Mouse (Mus musculus) testis, postnatal 10 days (tissue): ENCODE measurements at regions not wholly inside any gene's neighbourhood (a gene's known extent, or its start where the extent isn't known, plus 50 kb on each side); places are given as distances from the start of the nearest gene placed in this dataset.

Experiments used
- DNase-seq: peaks from one replicate; pipeline ENCODE4 v3.0.0; 2021; ENCODE audit warnings: low spot score

DNA sequence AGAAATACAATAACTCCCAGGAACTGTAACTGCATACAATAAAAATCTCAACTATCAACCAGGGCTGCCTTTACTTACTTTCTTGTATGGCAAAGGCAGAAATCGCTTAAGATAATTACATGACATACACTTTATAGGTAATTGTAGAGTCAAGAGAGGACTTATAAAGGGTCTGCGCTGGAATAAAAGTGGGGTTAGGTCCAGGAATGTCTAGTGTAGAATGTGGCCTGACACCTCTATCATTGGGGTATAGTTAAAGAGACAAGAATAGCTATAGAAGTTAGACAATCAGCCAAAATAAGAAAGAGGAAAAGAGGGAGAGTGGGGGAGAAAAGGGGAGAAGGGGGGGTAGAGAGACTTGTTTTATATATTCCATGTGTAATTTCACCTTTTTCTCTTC, 144.8 kb upstream of the Gimd1 start:
- DNase-seq, result no peak

DNA sequence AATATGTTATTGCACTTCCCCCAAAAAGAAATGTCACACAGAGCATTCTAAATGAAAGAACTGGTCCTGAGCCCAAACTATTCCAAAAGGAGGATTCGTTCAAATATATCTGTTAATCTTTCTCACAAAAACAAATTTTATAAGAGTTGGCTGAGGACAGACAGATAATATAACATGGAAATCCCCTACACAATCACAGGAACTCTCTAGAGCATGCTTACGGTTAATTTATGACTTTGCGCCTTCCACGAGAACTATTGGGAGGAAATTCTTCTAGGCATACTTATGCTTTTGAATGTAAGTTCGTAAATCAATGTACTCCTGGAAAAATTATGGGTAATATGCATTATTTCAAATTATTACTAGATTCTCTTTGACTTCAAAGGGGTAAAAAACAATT, 144.1 kb upstream of the Gimd1 start:
- DNase-seq, result no peak

- peak; percentile 79 for DNase-seq
These were observed 123.5 kb upstream of the Gimd1 start for GRCm38 (mm10) chr3:132506095-132506494.

DNA sequence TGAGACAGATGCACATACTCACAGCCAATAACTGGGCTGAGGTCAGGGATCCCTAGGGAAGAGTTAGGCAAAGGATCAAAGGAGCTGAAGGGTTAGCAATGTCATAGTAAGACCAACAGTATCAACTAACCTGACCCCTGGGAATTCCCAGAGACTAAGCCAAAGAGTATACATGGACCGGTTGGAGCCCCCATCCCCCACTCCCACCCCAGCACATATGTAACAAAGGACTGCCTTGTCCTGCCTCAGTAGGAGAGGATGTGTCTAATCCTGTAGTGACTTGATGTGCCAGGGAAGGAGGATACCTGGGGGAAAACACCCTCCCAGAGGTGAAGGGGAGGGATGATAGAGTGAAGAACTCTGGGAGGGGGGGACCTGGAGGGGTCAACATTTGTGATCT, 119.4 kb upstream of the Gimd1 start:
- no peak for DNase-seq

DNA sequence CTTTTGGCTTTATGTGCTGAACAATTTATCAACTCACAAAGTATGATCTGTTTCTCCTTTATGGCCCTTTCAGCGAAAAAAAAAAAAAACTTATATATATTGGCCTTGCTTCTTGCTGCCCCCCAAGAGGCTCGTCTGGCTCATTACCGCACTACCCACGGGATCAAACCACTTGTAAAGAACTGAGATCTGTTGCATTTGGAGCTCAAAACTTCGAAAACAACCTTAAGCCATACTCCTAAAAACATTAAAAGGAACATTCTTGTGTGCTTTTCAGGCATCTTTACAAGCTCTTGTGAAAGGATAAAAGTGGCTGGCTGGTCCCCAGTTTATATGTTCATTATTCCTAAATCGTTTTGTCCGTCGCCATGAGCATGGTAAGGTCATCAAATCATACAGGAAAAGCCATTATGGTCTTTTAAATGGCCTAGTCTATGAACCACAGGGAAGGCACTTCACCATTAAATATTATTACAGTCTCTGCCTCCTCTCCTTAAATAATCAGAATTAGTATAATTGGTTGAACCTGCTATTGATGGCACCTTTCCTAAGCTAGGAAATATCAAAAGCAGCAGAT, 117.0 kb upstream of the Gimd1 start:
- DNase-seq, result no peak

DNA sequence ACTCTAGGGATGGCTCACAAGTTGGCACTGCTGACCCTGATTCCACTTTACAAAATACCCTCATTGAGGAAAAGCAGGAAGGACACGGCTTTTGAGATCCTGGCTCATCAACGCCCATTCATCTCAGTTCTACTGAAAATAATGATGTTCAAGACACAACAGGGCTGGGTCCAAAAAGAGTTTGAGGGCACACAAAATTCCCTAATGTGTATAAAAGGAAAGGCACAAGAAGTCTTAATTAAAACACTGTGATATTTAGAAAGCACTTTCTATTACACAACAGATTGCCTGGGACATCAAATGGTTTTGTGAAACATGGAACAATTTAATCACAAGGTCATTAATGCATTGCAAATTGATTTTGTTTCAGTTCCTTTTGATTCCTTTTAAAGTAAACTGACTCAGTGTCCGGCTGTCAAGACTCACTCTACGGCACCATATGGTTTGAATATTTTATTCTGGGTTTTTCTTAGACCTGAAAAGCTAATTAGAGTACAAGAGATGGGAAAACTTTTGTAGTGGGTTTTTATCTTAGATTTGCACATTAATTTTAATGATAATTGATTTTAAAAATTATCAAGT, 96.2 kb upstream of the Gimd1 start:
- DNase-seq, result no peak

GRCm38 (mm10) chr3:132539780-132540658, 89.6 kb upstream of the Gimd1 start:
- DNase-seq, result no peak

GRCm38 (mm10) chr3:132551238-132551808, 78.3 kb upstream of the Gimd1 start:
- DNase-seq, result no peak

DNA sequence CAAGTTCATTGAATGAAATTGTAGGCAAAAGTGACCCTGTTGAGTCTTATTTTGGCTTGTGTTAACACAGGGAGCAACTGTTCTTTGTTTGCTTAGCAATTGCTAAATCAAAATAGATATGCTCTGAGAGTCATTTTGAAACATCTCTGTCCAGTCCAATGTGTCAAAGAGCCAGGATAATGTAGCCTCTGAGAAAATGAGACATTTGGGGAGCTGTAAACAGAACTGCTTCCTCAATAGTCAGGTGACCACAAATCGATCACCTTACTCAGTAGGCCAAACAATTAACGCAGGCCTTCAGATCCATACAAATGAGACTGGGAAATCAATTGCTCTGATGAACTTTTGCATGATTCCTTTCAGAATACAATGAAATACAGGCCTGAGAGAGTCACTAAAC, 63.9 kb upstream of the Gimd1 start:
- DNase-seq, result no peak

GRCm38 (mm10) chr3:132566301-132566700, 63.3 kb upstream of the Gimd1 start:
- no peak for DNase-seq
